ENCODE assay signal across 21 mouse cellular contexts in genomic region chr17:82757400-82757799, GRCm38 (mm10).
DNase-seq lines count a peak whose midpoint lies in the region; ATAC-seq and TF ChIP-seq lines count a peak whose summit lies in the region.
"Had no signal": no experiment of that assay in that cellular context is flagged by ENCODE, and none has a peak within 500 bp of the region (broad histone marks: within the 10 kb centered on the region; RNA-seq: fewer than 3 reads in every experiment).

No protein-coding gene starts in this region.

- TF ChIP-seq CTCF in brain, embryonic 14.5 days (IDR thresholded peaks at IDR 0.05; ENCODE audit: borderline replicate concordance, extremely low read depth, insufficient read depth, insufficient read length) = no peak

- TF ChIP-seq POLR2A in brain, embryonic 14.5 days (IDR thresholded peaks at IDR 0.05; ENCODE audit: borderline replicate concordance, extremely low read depth, insufficient read depth, insufficient read length, poor library complexity, severe bottlenecking) = no peak

- no peaks in the 10 kb centered on the region for H3K4me1 ChIP-seq in forebrain, embryonic 14.5 days (ENCODE audit: control insufficient read depth, insufficient read depth, low read length)
- H3K4me1 ChIP-seq in forebrain, embryonic 10.5 days = no peaks in the 10 kb centered on the region
- H3K4me1 ChIP-seq: embryonic facial prominence, embryonic 13.5 days; heart, embryonic 13.5 days; hindbrain, embryonic 15.5 days had no signal

- no peak for ATAC-seq in forebrain, embryonic 14.5 days
- ATAC-seq: intestine, embryonic 16.5 days had no signal

- no peaks in the 10 kb centered on the region for H3K9me3 ChIP-seq in forebrain, embryonic 14.5 days (replicated peaks; ENCODE audit: control insufficient read depth, low read length)
- no peaks in the 10 kb centered on the region for H3K9me3 ChIP-seq in forebrain, embryonic 10.5 days
- H3K9me3 ChIP-seq: embryonic facial prominence, embryonic 13.5 days; heart, embryonic 13.5 days; hindbrain, embryonic 15.5 days had no signal

- H3K4me3 ChIP-seq in forebrain, embryonic 14.5 days (ENCODE audit: low read depth, low read length) = no peak overlapping the region
- no peak overlapping the region for H3K4me3 ChIP-seq in forebrain, embryonic 10.5 days
- H3K4me3 ChIP-seq: embryonic facial prominence, embryonic 13.5 days; heart, embryonic 13.5 days; hindbrain, embryonic 15.5 days had no signal

- peak; percentile 8 for DNase-seq in forebrain, embryonic 14.5 days (ENCODE audit: low spot score)
- DNase-seq in forebrain, embryonic 10.5 days (ENCODE audit: extremely low spot score, low spot score) = no peak
- peak; percentile 8 to 17 for DNase-seq in frontal cortex, adult 2 months (ENCODE audit: extremely low spot score in 1 of 2, low spot score in 1 of 2)
- DNase-seq in frontal cortex, postnatal 14 days (ENCODE audit: low spot score in 2 of 2) = no peak
- peak; percentile 27 for DNase-seq in Muller cell, postnatal 12 days (ENCODE audit: inconsistent ontology term)
- peak; percentile 38 for DNase-seq in brain, embryonic 14.5 days (ENCODE audit: low read depth)
- no peak for DNase-seq in cerebellum, postnatal 36 days
- DNase-seq: adrenal gland, adult 2 months; adrenal gland, postnatal 25 days; cerebellum, adult 11 months; cerebellum, adult 8-10 months; cerebellum, postnatal 14 days; gastrocnemius, postnatal 36 days; heart, adult 11 months; heart, postnatal 36 days; kidney, adult 8-10 months had no signal

- no peak overlapping the region for H3K27ac ChIP-seq in forebrain, embryonic 14.5 days (ENCODE audit: low read depth, low read length)
- no peak overlapping the region for H3K27ac ChIP-seq in forebrain, embryonic 10.5 days
- H3K27ac ChIP-seq: embryonic facial prominence, embryonic 13.5 days; heart, embryonic 13.5 days; hindbrain, embryonic 15.5 days had no signal

- WGBS in forebrain, embryonic 14.5 days = 59% methylated on average over 3 of the region's 3 CpGs
- 86% methylated on average over 3 of the region's 3 CpGs for WGBS in forebrain, embryonic 10.5 days

- H3K27me3 ChIP-seq in forebrain, embryonic 14.5 days (replicated peaks; ENCODE audit: control insufficient read depth, insufficient read depth, low read length) = no peaks in the 10 kb centered on the region
- H3K27me3 ChIP-seq in forebrain, embryonic 10.5 days (ENCODE audit: poor library complexity, severe bottlenecking) = no peaks in the 10 kb centered on the region
- H3K27me3 ChIP-seq: CH12.LX; embryonic facial prominence, embryonic 13.5 days; heart, embryonic 13.5 days; hindbrain, embryonic 15.5 days had no signal

- H3K9ac ChIP-seq in forebrain, embryonic 14.5 days (ENCODE audit: low read length) = no peak overlapping the region
- H3K9ac ChIP-seq: embryonic facial prominence, embryonic 13.5 days; heart, embryonic 13.5 days; hindbrain, embryonic 15.5 days had no signal

- no peaks in the 10 kb centered on the region for H3K36me3 ChIP-seq in forebrain, embryonic 14.5 days (ENCODE audit: control insufficient read depth, insufficient read depth, low read length)
- no peaks in the 10 kb centered on the region for H3K36me3 ChIP-seq in forebrain, embryonic 10.5 days (replicated peaks)
- H3K36me3 ChIP-seq: embryonic facial prominence, embryonic 13.5 days; heart, embryonic 13.5 days; hindbrain, embryonic 15.5 days had no signal

- H3K4me2 ChIP-seq in forebrain, embryonic 14.5 days (ENCODE audit: low read length) = no peak overlapping the region
- H3K4me2 ChIP-seq: embryonic facial prominence, embryonic 13.5 days; heart, embryonic 13.5 days; hindbrain, embryonic 15.5 days had no signal

Comparison
In these comparisons a context has a peak if more than half of its experiments do, and no peak if none do; other contexts are left out.
1. DNase-seq: peak in forebrain, embryonic 14.5 days (single experiment), frontal cortex, adult 2 months (2 of 2), Muller cell, postnatal 12 days (single experiment) and brain, embryonic 14.5 days (single experiment); none in forebrain, embryonic 10.5 days (single experiment), frontal cortex, postnatal 14 days (0 of 2) and cerebellum, postnatal 36 days (0 of 2).